Mouse (Mus musculus) right cerebral cortex, adult 18-20 months (tissue): ENCODE data around the gene Brdt.
"Not testable (repeated sequence)": the region's sequence is repeated elsewhere in the genome, so short reads cannot be mapped to it uniquely, and the experiment has no call there.

Experiments used
- DNase-seq: peaks from one replicate; pipeline ENCODE4 v3.0.0; 2022; ENCODE audit warnings: mixed read lengths

Brdt gene

DNA sequence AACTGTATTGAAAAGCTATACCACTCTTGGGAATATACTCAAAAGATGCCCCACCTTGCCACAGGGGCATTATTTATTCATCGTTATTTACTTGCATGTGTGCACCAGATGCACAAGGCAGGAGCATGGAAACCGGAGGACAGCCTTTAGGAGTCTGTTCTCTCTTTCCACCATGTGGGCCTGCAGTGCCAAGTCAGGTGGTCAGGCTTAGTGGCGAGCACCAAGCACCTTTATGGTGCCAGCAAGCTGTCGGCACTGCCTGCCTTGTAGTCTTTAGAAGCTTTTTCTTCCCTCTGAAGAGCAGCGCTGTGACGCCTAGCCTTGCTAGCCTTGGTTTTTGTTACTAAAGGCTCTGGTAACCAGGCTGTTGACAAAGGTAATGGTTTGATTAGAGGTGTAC, 11.9 kb downstream of the Brdt start:
- no peak for DNase-seq

DNA sequence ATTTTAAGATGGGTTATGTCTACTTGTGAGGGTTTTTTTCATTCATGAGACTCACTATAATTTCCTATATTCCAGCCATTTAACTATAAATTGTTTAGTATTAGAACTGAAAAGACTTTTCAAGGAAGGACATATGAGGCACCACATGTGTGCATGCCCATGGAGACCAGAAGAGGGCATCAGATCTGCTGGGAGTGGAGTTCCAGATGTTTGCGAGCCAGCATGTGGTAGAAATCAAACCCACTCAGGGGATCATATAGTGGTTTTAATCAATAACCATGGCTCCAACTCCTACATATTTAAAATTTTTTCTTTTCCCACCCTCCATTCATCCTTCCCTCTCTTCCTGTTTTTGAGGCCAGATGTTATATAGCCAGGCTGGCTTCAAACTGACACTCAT, 15.3 kb downstream of the Brdt start:
- DNase-seq, result no peak

DNA sequence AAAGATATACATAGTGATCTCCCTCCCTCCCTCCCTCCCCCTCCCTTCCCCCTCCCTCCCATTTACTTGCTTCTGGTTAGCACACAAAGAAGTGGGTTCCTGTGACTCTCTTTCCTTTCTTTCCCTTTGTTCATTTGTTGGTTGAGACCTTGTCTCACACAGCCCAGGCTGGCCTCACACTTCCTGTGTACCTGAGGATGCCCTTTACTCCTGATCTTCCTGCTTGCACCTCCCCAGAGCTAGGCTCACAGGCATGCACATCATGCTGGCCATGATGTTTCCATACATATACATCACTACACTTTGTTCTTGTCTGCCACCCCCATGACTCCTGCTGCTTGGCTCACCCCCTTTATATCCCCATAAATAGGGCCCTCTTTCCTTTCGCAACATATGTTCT, 21.6 kb downstream of the Brdt start:
- DNase-seq, result no peak

GRCm38 (mm10) chr5:107353981-107354380, 23.0 kb downstream of the Brdt start:
- no peak for DNase-seq

- no peak for DNase-seq
Observed at GRCm38 (mm10) chr5:107355801-107356200, 24.8 kb downstream of the Brdt start.

GRCm38 (mm10) chr5:107357723-107358122, 26.8 kb downstream of the Brdt start:
- DNase-seq, result no peak

DNA sequence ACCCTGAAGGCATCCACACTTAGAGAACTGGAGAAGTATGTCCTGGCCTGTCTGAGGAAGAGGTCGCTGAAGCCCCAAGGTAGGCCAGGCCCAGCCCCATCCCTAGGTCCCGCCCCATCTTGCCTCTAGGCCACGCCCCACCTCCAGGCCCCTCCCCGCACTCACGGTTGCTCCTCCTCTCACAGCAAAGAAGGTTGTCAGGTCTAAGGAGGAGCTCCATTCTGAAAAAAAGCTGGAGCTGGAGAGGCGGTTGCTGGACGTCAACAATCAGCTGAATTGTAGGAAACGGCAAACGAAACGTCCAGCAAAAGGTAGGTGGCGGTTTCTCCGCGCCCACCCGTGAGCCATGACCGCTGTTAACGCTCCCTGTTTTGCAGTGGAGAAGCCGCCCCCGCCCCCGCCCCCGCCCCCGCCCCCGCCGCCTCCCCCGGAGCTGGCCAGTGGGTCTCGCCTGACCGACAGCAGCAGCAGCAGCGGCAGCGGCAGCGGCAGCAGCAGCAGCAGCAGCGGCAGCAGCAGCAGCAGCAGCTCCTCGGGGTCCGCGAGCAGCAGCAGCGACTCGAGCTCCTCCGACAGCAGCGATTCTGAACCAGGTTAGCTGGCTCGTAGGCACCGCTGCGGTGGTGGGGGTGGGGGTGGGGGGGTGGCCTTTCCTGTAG, 28.6 kb downstream of the Brdt start:
- peak; percentile 92 for DNase-seq

DNA sequence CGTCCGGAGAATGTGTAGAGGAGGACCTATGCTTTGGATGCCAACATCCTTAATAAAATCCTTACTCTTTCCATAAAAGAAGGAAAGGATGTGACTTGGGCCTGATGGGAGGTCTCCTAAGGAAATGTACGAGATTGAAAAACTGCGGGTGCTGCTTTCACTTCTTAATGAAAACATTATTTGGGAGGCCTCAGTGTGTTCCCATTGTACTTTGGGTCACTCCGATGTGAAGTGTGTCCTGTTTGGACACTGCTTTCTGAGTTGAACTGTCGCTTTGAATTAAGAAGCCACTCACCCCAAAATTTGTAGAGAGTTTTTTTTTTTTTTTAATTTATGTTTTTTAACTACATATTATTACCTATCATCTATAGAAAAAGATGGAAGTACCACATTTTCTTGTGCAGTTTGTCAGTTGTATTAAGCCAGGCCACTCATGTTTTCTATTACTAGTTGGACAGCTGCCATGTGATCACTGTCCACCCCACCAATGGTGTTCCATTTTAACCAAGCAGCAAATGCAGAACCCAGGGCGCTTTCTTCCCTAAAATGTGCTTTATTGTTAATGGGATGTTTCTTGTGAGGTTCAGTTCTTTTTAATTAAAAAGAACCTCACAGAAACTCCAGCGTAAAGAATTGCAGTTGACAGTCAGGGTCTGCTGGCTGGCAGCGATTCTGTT, 29.2 kb downstream of the Brdt start:
- no peak for DNase-seq

GRCm38 (mm10) chr5:107370040-107370439, 39.1 kb downstream of the Brdt start:
- DNase-seq, result no peak

GRCm38 (mm10) chr5:107371335-107371734, 40.4 kb downstream of the Brdt start:
- DNase-seq, result no peak

DNA sequence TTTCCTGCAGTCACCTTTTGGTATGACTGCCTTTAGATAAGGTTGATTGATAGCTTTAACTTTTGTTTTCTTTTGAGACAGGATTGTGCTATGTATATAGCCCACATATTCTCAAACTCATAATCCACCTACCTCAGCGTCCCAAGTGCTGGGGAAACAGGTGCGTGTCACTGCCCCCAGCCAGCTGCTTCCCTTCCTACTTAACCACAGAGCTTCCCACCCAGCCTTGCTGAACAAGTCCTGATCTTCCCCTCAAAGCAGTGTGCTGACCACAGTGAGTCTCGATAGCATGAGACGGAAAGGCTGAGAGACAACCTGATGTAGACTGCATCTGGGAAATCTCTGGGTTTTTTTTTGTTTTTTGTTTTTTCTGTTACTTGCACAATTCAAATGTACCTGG, 42.3 kb downstream of the Brdt start:
- DNase-seq, result no peak

- DNase-seq, result not testable (repeated sequence)
Observed at GRCm38 (mm10) chr5:107386448-107386847, 55.5 kb downstream of the Brdt start.

DNA sequence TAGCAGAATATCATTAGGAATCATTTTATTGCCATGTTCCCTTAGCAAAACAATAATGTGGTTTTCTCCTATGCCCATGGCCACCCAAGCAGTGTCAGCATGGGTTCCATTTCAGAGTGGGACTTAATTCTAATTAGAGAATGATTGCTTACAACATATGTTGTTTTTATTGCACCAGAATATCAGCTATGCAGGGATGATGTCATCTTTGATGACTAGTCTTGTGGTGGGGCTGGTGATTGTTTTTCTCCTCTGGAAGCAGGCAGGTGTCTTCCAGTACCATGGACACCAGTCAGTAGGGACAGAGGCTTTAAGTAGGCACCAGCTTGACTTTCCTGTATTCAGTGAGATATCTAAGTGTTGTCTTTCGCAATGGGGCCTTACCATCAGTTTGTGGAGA, 56.8 kb downstream of the Brdt start:
- no peak for DNase-seq

DNA sequence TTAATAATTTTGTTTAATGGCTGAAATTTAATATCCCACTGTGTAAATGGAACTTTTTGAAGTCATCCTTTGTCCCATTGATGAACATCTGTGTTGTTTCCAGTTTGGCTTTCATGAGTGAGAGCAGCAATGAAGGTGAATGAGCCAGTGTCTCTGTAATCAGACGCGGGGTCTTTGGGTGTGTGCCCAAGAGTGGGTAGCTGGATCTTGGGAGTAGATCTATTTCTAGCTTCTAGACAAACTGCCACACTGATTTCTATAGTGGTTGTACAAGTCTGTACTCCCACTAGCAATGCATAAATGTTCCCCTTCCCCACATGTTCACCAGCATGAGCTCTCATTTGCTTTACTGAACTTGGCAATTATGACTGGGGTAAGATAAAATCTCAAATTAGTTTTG, 58.4 kb downstream of the Brdt start:
- no peak for DNase-seq

GRCm38 (mm10) chr5:107394437-107394836, 63.5 kb downstream of the Brdt start:
- no peak for DNase-seq

GRCm38 (mm10) chr5:107402436-107402835, 71.5 kb downstream of the Brdt start, which contains the start of gene Ephx4:
Gene Ephx4 (plus strand): TSS chr5:107402736.
- no peak for DNase-seq

- peak; percentile 42 for DNase-seq
Observed at GRCm38 (mm10) chr5:107403011-107403946, 72.3 kb downstream of the Brdt start.

DNA sequence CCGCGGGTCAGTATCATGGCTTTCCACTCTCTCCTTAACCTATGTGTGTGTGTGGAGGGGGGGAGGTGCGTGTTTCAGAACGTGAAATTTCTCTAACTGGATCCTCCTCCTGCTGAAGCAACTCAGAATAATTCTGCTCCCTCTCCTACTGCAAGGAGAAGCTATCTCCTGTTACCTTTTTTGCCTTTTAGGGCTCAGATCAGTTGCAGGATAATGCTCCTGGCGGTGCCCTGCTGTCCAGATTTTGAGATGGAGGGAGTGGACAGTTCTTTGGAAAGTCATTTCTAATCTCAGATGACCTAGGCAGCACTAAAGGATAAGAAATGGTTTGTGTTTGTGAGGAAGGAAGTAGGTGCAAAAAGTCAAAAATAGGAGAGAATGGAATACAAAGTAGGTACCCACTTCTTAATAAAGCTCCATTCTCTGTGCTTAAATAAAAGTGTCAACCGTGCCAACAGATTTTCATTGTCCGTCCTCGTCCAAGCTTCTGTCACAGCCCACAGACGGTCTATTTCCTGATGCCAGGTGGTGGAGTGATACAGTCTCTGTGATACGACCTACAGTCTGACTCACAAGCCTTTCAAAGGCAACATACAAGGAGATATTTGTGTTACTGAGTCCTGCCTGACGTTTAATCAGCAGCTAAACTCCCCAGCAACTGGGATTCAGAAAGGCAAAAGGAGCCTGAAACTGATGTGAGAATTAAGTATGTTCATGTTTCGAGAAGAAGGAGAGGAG, 73.2 kb downstream of the Brdt start:
- DNase-seq, result peak; percentile 79

DNA sequence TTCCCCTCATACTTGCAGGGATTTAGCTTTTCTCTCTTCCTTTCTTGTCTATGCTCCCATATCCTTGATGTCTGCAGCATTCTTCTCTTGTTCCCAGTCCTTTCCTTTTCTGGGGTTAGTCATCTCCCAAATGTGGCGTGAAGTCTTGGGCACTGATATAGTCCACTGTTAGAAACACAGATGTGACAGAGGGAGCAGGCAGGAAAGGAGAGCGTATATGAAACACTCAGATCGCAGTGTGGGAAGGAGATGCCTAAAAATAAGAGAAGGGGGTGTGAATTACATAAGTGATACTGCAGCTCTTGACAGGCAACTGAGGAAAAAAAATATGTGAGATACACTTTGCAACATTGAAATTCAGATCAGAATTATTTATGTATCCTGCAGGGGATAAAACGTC, 74.4 kb downstream of the Brdt start:
- DNase-seq, result peak; percentile 86

GRCm38 (mm10) chr5:107410305-107410704, 79.3 kb downstream of the Brdt start:
- DNase-seq, result no peak

- no peak for DNase-seq
Observed at GRCm38 (mm10) chr5:107411326-107411725, 80.4 kb downstream of the Brdt start.

- DNase-seq, result no peak
Observed at GRCm38 (mm10) chr5:107412285-107412684, 81.3 kb downstream of the Brdt start.

GRCm38 (mm10) chr5:107415098-107415497, 84.1 kb downstream of the Brdt start:
- DNase-seq, result peak; percentile 38
